Mouse (Mus musculus): Measurements from ENCODE around the gene Gart. TPM values are rescaled to one million over a fixed set of nuclear protein-coding genes. Genes with fewer than 3 reads are reported as not detected.
"Not testable (repeated sequence)": the region's sequence is repeated elsewhere in the genome, so short reads cannot be mapped to it uniquely, and the experiment has no call there.

The Gart gene
- polyA plus RNA-seq, 1 experiment from 2014 or later = 95.7 TPM

DNA sequence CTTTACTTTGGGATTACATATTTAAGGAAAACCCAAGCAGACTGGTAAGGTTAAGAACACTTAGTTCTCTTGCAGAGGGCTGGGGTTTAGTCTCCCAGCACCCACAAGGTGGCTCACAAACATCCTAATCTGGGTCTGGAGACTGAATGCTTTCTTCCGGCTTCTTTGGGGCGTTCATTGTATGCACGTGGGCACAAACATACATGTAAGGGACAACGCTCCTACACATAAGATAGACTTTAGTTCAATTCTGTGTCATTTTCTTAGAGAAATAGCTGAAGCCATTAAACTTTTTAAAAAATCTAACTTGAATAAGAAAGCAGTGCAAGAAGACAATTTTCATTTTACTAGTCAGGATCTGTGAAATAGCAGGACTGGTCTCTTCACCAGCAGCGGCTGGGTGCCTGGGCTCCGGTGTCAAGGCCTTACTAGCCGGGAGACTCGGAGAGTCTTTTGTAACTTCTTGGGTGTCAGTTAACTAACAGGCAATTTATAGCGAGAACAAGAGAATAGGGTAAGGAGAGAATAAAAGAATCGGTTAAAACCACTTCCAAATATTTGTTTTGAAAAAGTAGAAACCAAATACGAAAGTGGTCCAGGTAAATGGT lies 653 bp downstream of the Gart start:
- peak overlapping the region; percentile 89 for H3K9ac ChIP-seq
- H3K27ac ChIP-seq = peak overlapping the region; percentile 98; the same call in 1 of the 2 replicates
- H3K4me2 ChIP-seq = peak overlapping the region; percentile 95
- peaks cover 27% of the 10 kb centered on the region for H3K4me1 ChIP-seq
- H3K27me3 ChIP-seq = no peaks in the 10 kb centered on the region
- ATAC-seq = no peak
- peaks cover 26% of the 10 kb centered on the region for H3K36me3 ChIP-seq (ENCODE audit: poor library complexity, severe bottlenecking)
- peak overlapping the region; percentile 80 for H3K4me3 ChIP-seq
- H3K9me3 ChIP-seq (replicated peaks) = no peaks in the 10 kb centered on the region
- under 1% methylated on average over 11 of the region's 11 CpGs for WGBS

GRCm38 (mm10) chr16:91645420-91645819 lies 1.3 kb downstream of the Gart start:
- WGBS = 56% methylated on average over 1 of the region's 2 CpGs
- H3K27me3 ChIP-seq; H3K9ac ChIP-seq; H3K4me3 ChIP-seq; ATAC-seq; H3K9me3 ChIP-seq (replicated peaks); H3K27ac ChIP-seq; H3K4me2 ChIP-seq: not testable (repeated sequence)
- Histone ChIP-seq H3K36me3 (ENCODE audit: poor library complexity, severe bottlenecking) (peaks cover 29% of the 10 kb centered on the region), H3K4me1 (peaks cover 23% of the 10 kb centered on the region)

- H3K27me3 ChIP-seq = no peaks in the 10 kb centered on the region
- no peak overlapping the region for H3K9ac ChIP-seq
- no peaks in the 10 kb centered on the region for H3K9me3 ChIP-seq (replicated peaks)
- peaks cover 19% of the 10 kb centered on the region for H3K4me1 ChIP-seq
- ATAC-seq = no peak
- 79% methylated on average over 2 of the region's 2 CpGs for WGBS
- H3K4me2 ChIP-seq = no peak overlapping the region
- peaks cover 34% of the 10 kb centered on the region for H3K36me3 ChIP-seq (ENCODE audit: poor library complexity, severe bottlenecking)
- no peak overlapping the region for H3K4me3 ChIP-seq
- H3K27ac ChIP-seq = no peak overlapping the region
Observed at GRCm38 (mm10) chr16:91644901-91645300, 1.9 kb downstream of the Gart start.

- peaks cover 81% of the 10 kb centered on the region for H3K36me3 ChIP-seq (ENCODE audit: poor library complexity, severe bottlenecking)
- 95% methylated on average over 8 of the region's 8 CpGs for WGBS
Observed at GRCm38 (mm10) chr16:91640171-91640570, 6.6 kb downstream of the Gart start.

GRCm38 (mm10) chr16:91639636-91640035 lies 7.1 kb downstream of the Gart start:
- Histone ChIP-seq H3K4me3 (no peak overlapping the region), H3K9me3 (replicated peaks) (no peaks in the 10 kb centered on the region), H3K4me1 (0 out of 2 replicates have a peak, but pooled peaks cover under 1% of the 10 kb centered on the region), H3K27me3 (no peaks in the 10 kb centered on the region), H3K36me3 (ENCODE audit: poor library complexity, severe bottlenecking) (peaks cover 85% of the 10 kb centered on the region), H3K27ac (no peak overlapping the region), H3K4me2 (no peak overlapping the region), H3K9ac (no peak overlapping the region)
- ATAC-seq = no peak
- WGBS = 94% methylated on average over 2 of the region's 2 CpGs

More at GRCm38 (mm10) chr16:91640171-91640570, 6.6 kb downstream of the Gart start:
- Histone ChIP-seq H3K9ac (no peak overlapping the region), H3K27ac (no peak overlapping the region), H3K9me3 (replicated peaks) (no peaks in the 10 kb centered on the region), H3K4me2 (no peak overlapping the region), H3K4me1 (0 out of 2 replicates have a peak, but pooled peaks cover 5% of the 10 kb centered on the region), H3K27me3 (no peaks in the 10 kb centered on the region), H3K4me3 (no peak overlapping the region)
- ATAC-seq = no peak

DNA sequence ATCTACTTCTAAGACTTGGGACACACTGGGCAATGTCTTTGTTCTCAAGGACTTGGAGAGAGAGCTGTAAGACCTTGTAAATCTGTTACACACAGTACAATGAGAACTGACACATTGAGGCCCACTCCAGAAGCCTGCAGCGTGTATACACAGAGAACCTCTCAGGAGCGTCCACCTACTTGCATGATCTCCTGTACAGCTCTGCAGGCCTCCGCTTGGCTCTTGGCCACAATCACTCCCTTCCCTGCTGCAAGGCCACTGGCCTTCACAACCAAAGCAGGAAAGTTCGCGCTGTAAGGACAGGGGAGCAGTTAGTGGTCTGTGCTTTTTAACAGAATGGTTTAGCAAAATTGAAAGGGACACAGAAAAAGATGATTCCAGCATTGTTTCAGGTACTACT lies 7.6 kb downstream of the Gart start:
- Histone ChIP-seq H3K4me1 (no peaks in the 10 kb centered on the region), H3K36me3 (ENCODE audit: poor library complexity, severe bottlenecking) (peaks cover 90% of the 10 kb centered on the region), H3K27me3 (no peaks in the 10 kb centered on the region), H3K9ac (no peak overlapping the region), H3K4me3 (no peak overlapping the region), H3K4me2 (no peak overlapping the region), H3K9me3 (replicated peaks) (no peaks in the 10 kb centered on the region), H3K27ac (no peak overlapping the region)
- WGBS = 97% methylated on average over 5 of the region's 5 CpGs
- no peak for ATAC-seq

GRCm38 (mm10) chr16:91633641-91634040 lies 13.1 kb downstream of the Gart start:
- ATAC-seq = no peak
- H3K9me3 ChIP-seq (replicated peaks) = no peaks in the 10 kb centered on the region
- H3K9ac ChIP-seq = no peak overlapping the region
- H3K4me3 ChIP-seq = no peak overlapping the region
- no peaks in the 10 kb centered on the region for H3K4me1 ChIP-seq
- peaks cover 96% of the 10 kb centered on the region for H3K36me3 ChIP-seq (ENCODE audit: poor library complexity, severe bottlenecking)
- H3K4me2 ChIP-seq = no peak overlapping the region
- 93% methylated on average over 12 of the region's 12 CpGs for WGBS
- H3K27ac ChIP-seq = no peak overlapping the region
- no peaks in the 10 kb centered on the region for H3K27me3 ChIP-seq

- no peaks in the 10 kb centered on the region for H3K9me3 ChIP-seq (replicated peaks)
- WGBS = 94% methylated on average over 7 of the region's 7 CpGs
- no peak overlapping the region for H3K27ac ChIP-seq
- no peaks in the 10 kb centered on the region for H3K27me3 ChIP-seq
- H3K4me3 ChIP-seq = no peak overlapping the region
- H3K4me1 ChIP-seq = no peaks in the 10 kb centered on the region
- ATAC-seq = no peak
- peaks cover 96% of the 10 kb centered on the region for H3K36me3 ChIP-seq (ENCODE audit: poor library complexity, severe bottlenecking)
- no peak overlapping the region for H3K9ac ChIP-seq
- no peak overlapping the region for H3K4me2 ChIP-seq
Observed at GRCm38 (mm10) chr16:91632940-91633339, 13.8 kb downstream of the Gart start.

GRCm38 (mm10) chr16:91632439-91632838 lies 14.3 kb downstream of the Gart start:
- Histone ChIP-seq H3K9ac (no peak overlapping the region), H3K4me3 (no peak overlapping the region), H3K27ac (no peak overlapping the region), H3K4me1 (no peaks in the 10 kb centered on the region), H3K27me3 (no peaks in the 10 kb centered on the region), H3K9me3 (replicated peaks) (no peaks in the 10 kb centered on the region), H3K36me3 (ENCODE audit: poor library complexity, severe bottlenecking) (peaks cover 96% of the 10 kb centered on the region), H3K4me2 (no peak overlapping the region)
- 94% methylated on average over 5 of the region's 5 CpGs for WGBS
- ATAC-seq = no peak

DNA sequence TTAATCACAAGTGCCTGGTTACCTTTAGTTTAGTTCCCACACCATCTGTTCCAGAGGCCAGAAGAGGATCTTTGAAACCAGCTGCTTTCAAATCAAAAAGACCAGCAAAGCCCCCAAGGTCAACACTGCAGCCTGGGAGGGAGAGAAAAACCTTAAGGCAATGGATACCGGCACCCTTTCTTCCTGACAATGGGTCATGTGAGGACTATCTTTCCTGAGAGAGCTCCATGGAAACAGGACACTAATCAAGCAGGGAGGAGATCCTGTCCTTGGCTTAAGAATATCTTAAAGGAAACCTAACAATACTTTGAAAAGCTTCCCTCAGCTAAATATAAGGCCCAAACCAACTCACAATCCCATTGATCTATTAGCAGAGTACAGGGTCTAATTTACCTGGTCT lies 16.2 kb downstream of the Gart start:
- no peaks in the 10 kb centered on the region for H3K4me1 ChIP-seq

DNA sequence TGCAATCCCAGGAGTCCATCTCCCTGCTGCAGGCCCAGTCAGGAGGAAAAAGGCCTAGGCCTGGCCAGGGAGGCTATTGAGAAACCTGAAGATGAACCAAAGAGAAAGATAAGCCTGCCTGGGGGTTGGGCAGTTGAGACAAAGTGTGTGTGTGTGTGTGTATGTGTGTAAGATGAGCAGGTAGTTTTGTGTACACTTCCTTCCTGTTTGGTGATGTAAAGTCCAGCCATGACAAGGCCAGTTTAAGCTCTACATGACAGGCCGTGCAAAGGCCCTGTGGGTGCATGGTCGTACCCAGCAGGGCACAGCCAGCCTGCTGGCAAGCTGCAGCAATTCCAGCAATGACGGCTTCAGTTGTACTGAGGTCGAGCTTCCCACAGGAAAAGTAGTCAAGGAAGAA lies 17.0 kb downstream of the Gart start:
- WGBS = 92% methylated on average over 4 of the region's 4 CpGs
- Histone ChIP-seq H3K4me2 (no peak overlapping the region), H3K27me3 (no peaks in the 10 kb centered on the region), H3K4me1 (no peaks in the 10 kb centered on the region), H3K27ac (no peak overlapping the region), H3K4me3 (no peak overlapping the region), H3K9ac (no peak overlapping the region), H3K9me3 (replicated peaks) (no peaks in the 10 kb centered on the region), H3K36me3 (ENCODE audit: poor library complexity, severe bottlenecking) (peaks cover 96% of the 10 kb centered on the region)
- ATAC-seq = no peak

More for the DNA sequence above, 16.2 kb downstream of the Gart start:
- no peak overlapping the region for H3K9ac ChIP-seq
- H3K4me2 ChIP-seq = no peak overlapping the region
- peaks cover 95% of the 10 kb centered on the region for H3K36me3 ChIP-seq (ENCODE audit: poor library complexity, severe bottlenecking)
- WGBS = 71% methylated on average over 1 of the region's 1 CpGs
- H3K27ac ChIP-seq = no peak overlapping the region
- no peak overlapping the region for H3K4me3 ChIP-seq
- no peaks in the 10 kb centered on the region for H3K9me3 ChIP-seq (replicated peaks)
- no peaks in the 10 kb centered on the region for H3K27me3 ChIP-seq
- no peak for ATAC-seq

DNA sequence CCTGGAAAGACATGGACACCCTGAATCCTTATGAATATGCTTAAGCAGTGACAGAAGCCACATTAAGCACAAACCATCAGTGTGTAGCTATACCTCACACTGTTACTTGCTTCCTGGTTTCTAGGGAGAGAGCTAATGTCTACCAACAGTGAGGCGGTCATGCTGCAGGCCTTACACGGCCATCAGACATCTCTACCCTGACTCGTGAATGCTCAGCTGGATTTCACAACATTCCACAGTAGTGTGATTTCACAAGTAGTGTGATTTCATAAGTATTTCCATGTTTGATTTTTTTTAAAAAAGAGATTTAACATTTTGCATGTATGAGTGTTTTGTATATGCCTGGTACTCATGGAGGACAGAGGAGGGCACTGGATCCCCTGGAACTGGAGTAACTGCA lies 18.1 kb downstream of the Gart start:
- WGBS = 94% methylated on average over 3 of the region's 3 CpGs

DNA sequence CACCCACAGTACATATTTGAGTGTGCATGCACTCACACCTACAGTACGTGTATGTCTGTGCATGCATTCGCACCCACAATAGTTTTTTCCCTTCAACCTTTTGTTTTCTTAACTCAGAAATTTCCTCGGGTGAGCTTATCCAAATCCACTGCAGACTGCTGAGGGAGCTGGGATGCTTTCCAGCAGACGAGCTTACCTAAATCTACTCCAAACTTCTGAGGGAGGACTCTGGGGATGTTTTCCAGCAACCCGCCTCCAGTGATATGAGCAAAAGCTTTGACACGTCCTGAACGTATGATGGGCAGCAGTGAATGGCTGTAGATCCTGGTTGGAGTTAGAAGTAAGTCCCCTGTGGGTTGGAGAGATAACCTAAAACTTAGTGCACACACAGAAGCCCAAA lies 18.9 kb downstream of the Gart start:
- WGBS = 90% methylated on average over 7 of the region's 7 CpGs
- Histone ChIP-seq H3K9ac (no peak overlapping the region), H3K27me3 (no peaks in the 10 kb centered on the region), H3K9me3 (replicated peaks) (no peaks in the 10 kb centered on the region), H3K4me2 (no peak overlapping the region), H3K27ac (no peak overlapping the region), H3K4me3 (no peak overlapping the region), H3K36me3 (ENCODE audit: poor library complexity, severe bottlenecking) (peaks cover 97% of the 10 kb centered on the region), H3K4me1 (no peaks in the 10 kb centered on the region)
- no peak for ATAC-seq

More for the DNA sequence above, 18.1 kb downstream of the Gart start:
- no peak for ATAC-seq
- Histone ChIP-seq H3K36me3 (ENCODE audit: poor library complexity, severe bottlenecking) (peaks cover 95% of the 10 kb centered on the region), H3K4me3 (no peak overlapping the region), H3K27me3 (no peaks in the 10 kb centered on the region), H3K9me3 (replicated peaks) (no peaks in the 10 kb centered on the region), H3K9ac (no peak overlapping the region), H3K4me1 (no peaks in the 10 kb centered on the region), H3K27ac (no peak overlapping the region), H3K4me2 (no peak overlapping the region)
